Mouse (Mus musculus) midbrain, embryonic 16.5 days (tissue): ENCODE data around the gene Ccdc137. TPM values are rescaled to one million over a fixed set of nuclear protein-coding genes. Genes with fewer than 3 reads are reported as not detected.
A peak's percentile ranks its signal among the peaks of the same experiment; 100 is the strongest.

Experiments
- ATAC-seq: fragments of 200-750 bp; cut with Nextera tagmentation; 2 replicates; pipeline ENCODE4 v1.8.0; 2017; ENCODE audit warnings: moderate TSS enrichment
- H3K27ac ChIP-seq: fragments of 300-500 bp; sonication (generic); 2 replicates; pipeline ENCODE4 v1.5.1; 2014; ENCODE audit warnings: mild to moderate bottlenecking, low read length, mixed read lengths
- H3K27me3 ChIP-seq: fragments of 300-500 bp; sonication (generic); 2 replicates; pipeline ENCODE4 v1.6.1; 2014; ENCODE audit warnings: low read depth, low read length, mixed read lengths; ENCODE audit not compliant: control insufficient read depth, insufficient read depth
- H3K36me3 ChIP-seq: fragments of 300-500 bp; sonication (generic); 2 replicates; pipeline ENCODE4 v1.6.1; 2014; ENCODE audit warnings: mild to moderate bottlenecking, low read length, moderate library complexity, mixed read lengths; ENCODE audit not compliant: control insufficient read depth, insufficient read depth
- H3K4me1 ChIP-seq: fragments of 300-500 bp; sonication (generic); 2 replicates; pipeline ENCODE4 v1.6.1; 2014; ENCODE audit warnings: mild to moderate bottlenecking, low read length, mixed read lengths; ENCODE audit not compliant: control insufficient read depth, insufficient read depth
- H3K4me2 ChIP-seq: fragments of 300-500 bp; sonication (generic); 2 replicates; pipeline ENCODE4 v1.6.1; 2014; ENCODE audit warnings: mild to moderate bottlenecking, low read length, mixed read lengths
- H3K4me3 ChIP-seq: fragments of 300-500 bp; sonication (generic); 2 replicates; pipeline ENCODE4 v1.5.1; 2014; ENCODE audit warnings: low read depth, mild to moderate bottlenecking, low read length, moderate library complexity, mixed read lengths
- H3K9ac ChIP-seq: fragments of 300-500 bp; sonication (generic); 2 replicates; pipeline ENCODE4 v1.6.1; 2014; ENCODE audit warnings: low read depth, low read length, mixed read lengths
- H3K9me3 ChIP-seq: fragments of 300-500 bp; sonication (generic); replicated peaks from 2 replicates; pipeline ENCODE4 v1.6.1; 2014; ENCODE audit warnings: mild to moderate bottlenecking, low read length, mixed read lengths; ENCODE audit not compliant: control insufficient read depth, poor library complexity, severe bottlenecking
- WGBS: fragments of 180-500 bp; shearing (Covaris S2); extraction: QIAGEN DNeasy Blood & Tissue Kit; methylation state at CpG from one replicate; pipeline ENCODE4 v1.1.7; 2014; 5-methylcytosine and 5-hydroxymethylcytosine counted together
- polyA plus RNA-seq: library from polyadenylated mRNA; unstranded; fragments of >200 nt; fragmentation: Nextera tagmentation; extraction: Ambion mirVana; gene quantifications from 2 replicates; pipeline ENCODE4 v1.2.1, GENCODE M21; 2015

The Ccdc137 gene
- polyA plus RNA-seq, 1 experiment from 2014 or later: 25.4 TPM

DNA sequence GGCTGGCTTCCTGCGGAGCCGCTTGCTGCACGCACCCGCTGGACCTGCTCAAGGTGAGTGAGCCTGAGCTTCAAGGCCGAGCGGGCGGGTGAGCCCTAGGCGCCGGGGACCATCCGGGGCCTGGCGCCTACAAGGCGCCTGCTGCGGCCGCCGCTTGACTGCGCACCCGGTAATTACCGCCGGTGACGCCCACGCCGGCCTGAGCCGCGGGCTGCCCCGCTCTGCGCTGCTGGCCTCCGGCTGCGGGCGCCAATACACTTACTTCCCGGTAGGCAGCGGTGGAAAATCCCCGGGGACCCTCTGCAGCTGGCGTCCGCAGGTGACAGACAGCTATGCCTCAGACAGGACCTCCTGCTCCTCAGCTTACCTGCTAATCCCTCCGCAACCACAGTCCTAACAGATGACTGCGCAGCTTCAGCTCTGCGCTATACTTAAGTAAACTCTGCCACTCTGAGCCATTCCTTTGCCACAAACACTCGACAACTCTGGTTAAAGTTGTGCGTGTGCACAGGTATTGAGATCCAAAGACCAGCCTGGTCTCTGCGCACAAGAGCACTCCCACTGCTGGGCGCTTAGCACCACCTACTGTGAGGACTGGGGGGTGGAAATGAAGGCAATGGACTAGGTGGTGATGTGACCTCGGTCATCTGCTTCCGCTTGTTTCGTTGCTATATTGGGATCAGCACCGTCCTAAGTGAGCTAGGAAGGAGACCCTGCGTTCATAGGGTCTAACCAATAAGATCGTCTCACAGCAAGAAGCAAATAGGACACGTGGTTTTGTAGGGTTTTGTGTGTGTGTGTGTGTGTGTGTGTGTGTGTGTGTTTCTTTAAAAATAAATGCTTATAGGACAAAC lies 34.3 kb downstream of the Ccdc137 start:
- H3K27ac ChIP-seq: peak overlapping the region; percentile 74
- H3K9me3 ChIP-seq: no peaks in the 10 kb centered on the region
- H3K4me1 ChIP-seq: peaks cover 29% of the 10 kb centered on the region
- peaks cover 23% of the 10 kb centered on the region for H3K36me3 ChIP-seq
- H3K4me2 ChIP-seq: peak overlapping the region; percentile 96
- peak overlapping the region; percentile 91 for H3K4me3 ChIP-seq
- H3K9ac ChIP-seq: peak overlapping the region; percentile 84
- ATAC-seq: peak; percentile 59
- no peaks in the 10 kb centered on the region for H3K27me3 ChIP-seq
- WGBS: under 1% methylated on average over 44 of the region's 48 CpGs

DNA sequence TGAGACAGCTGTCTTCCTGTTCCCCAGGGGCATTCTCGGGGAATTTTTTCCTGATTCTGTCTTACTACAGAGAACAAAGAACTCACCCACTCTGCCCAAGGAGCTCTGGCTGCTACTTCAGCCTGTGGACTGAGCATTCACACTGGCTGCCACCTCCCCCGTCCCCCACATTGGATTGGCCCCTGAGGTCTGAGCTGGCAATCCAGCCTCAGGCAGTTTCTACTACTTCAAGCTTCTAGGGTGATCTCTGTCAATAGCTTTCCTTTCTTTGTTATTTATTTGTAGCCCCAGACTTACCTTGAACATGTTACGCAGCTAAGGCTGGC lies 34.9 kb downstream of the Ccdc137 start:
- no peaks in the 10 kb centered on the region for H3K9me3 ChIP-seq
- peaks cover 20% of the 10 kb centered on the region for H3K36me3 ChIP-seq
- ATAC-seq: no peak
- H3K27ac ChIP-seq: peak overlapping the region; percentile 54; the same call in 1 of the 2 replicates
- H3K4me1 ChIP-seq: peaks cover 29% of the 10 kb centered on the region
- no peaks in the 10 kb centered on the region for H3K27me3 ChIP-seq
- peak overlapping the region; percentile 96 for H3K4me2 ChIP-seq
- 26% methylated on average over 3 of the region's 3 CpGs for WGBS
- H3K4me3 ChIP-seq: peak overlapping the region; percentile 91
- H3K9ac ChIP-seq: peak overlapping the region; percentile 55

DNA sequence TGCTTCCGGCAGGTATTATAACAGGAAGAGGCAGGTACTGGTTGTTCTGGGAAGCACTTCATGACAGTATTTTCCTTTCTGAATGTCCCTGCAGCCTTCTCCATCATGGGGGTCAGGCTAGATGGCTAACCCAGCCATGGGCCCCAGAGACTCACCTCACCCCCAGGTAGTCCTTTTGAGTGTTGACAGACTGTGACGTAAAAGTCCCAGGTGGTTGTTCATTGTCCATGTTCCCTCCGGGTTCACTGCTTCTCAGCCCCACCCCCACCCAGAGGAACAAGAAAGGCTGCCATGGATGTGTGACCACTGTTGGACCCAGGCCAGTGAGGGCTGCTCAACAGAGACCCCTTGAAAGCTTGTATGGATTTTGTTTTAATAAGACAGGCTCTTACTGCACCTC lies 35.4 kb downstream of the Ccdc137 start:
- Histone ChIP-seq H3K27me3 (no peaks in the 10 kb centered on the region), H3K9me3 (no peaks in the 10 kb centered on the region), H3K4me2 (peak overlapping the region; percentile 96), H3K4me1 (peaks cover 29% of the 10 kb centered on the region), H3K36me3 (peaks cover 16% of the 10 kb centered on the region), H3K27ac (no peak overlapping the region), H3K4me3 (peak overlapping the region; percentile 91), H3K9ac (peak overlapping the region; percentile 55; the same call in 1 of the 2 replicates)
- 50% methylated on average over 3 of the region's 3 CpGs for WGBS
- no peak for ATAC-seq

DNA sequence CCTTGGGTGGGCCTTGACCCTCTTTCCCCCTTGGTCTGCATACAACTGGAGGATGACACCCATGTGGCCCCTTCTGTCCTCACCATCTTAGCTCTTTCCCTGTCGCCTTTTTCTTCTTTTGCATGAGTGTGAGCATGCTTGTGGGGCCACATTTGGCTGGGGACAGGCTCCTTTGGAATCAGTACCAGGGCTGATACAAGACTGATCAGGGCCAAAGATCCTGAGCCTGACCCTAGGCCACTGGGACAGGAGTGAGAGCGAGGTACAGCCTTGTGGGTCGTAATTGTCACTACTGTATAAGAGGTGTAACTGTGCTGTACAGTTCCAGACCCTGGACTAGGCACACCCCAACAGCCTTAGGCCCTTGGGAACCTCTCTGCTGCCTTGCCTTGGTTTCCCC lies 36.0 kb downstream of the Ccdc137 start:
- WGBS: 86% methylated on average over 3 of the region's 3 CpGs
- no peak overlapping the region for H3K27ac ChIP-seq
- ATAC-seq: no peak

DNA sequence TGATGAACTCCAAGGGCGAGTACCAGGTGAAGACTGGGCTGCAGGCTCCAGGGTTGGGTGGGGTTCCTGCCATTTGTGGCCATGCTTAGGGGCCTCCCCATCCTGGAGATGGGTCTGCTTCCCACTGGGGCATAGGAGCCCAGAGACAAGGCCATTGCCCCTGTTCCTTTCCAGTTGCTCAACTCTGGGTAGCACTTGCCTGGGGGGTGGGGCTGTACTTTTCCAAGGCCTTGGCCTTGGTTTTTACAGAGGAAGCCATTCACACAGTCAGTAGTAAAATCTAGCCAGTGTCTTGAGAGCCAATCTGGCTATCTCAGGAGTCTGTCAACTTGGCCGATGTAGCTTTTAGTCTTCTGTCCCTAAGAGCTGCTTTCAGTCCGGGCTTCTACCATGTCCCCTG lies 39.5 kb downstream of the Ccdc137 start:
- H3K36me3 ChIP-seq: peaks cover 20% of the 10 kb centered on the region
- H3K4me1 ChIP-seq: peaks cover 15% of the 10 kb centered on the region
- no peak overlapping the region for H3K27ac ChIP-seq
- H3K9ac ChIP-seq: no peak overlapping the region
- no peak overlapping the region for H3K4me2 ChIP-seq
- no peaks in the 10 kb centered on the region for H3K9me3 ChIP-seq
- 95% methylated on average over 3 of the region's 3 CpGs for WGBS
- no peak overlapping the region for H3K4me3 ChIP-seq
- H3K27me3 ChIP-seq: no peaks in the 10 kb centered on the region
- ATAC-seq: no peak

More for the DNA sequence above, 36.0 kb downstream of the Ccdc137 start:
- Histone ChIP-seq H3K36me3 (peaks cover 20% of the 10 kb centered on the region), H3K9ac (no peak overlapping the region), H3K4me1 (peaks cover 29% of the 10 kb centered on the region), H3K9me3 (no peaks in the 10 kb centered on the region), H3K4me3 (no peak overlapping the region), H3K4me2 (no peak overlapping the region), H3K27me3 (no peaks in the 10 kb centered on the region)

DNA sequence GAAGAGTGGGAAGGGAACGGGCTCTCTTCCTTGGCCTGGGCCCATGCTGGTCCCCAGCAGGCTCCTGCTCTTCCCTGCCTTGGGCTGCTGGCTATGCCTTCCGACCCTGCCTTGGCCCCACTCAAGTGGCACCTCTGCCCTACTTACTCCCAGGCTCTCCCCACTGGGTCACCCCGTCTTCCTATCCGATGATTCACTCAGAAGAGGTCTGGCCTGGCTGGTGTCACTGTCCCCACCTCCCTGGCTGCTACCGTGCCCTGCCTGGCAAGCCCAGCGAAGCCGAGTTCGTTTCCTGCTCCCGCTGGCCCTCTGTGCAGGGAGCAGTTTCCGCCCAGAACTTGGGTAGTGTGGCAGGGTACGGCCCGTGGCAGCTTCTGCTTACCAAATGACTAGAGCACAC lies 40.3 kb downstream of the Ccdc137 start:
- no peak for ATAC-seq
- 95% methylated on average over 12 of the region's 12 CpGs for WGBS
- H3K9me3 ChIP-seq: no peaks in the 10 kb centered on the region
- no peaks in the 10 kb centered on the region for H3K27me3 ChIP-seq
- H3K4me1 ChIP-seq: peaks cover 7% of the 10 kb centered on the region
- H3K4me2 ChIP-seq: no peak overlapping the region
- H3K36me3 ChIP-seq: peaks cover 20% of the 10 kb centered on the region
- H3K9ac ChIP-seq: no peak overlapping the region
- no peak overlapping the region for H3K4me3 ChIP-seq
- H3K27ac ChIP-seq: no peak overlapping the region

DNA sequence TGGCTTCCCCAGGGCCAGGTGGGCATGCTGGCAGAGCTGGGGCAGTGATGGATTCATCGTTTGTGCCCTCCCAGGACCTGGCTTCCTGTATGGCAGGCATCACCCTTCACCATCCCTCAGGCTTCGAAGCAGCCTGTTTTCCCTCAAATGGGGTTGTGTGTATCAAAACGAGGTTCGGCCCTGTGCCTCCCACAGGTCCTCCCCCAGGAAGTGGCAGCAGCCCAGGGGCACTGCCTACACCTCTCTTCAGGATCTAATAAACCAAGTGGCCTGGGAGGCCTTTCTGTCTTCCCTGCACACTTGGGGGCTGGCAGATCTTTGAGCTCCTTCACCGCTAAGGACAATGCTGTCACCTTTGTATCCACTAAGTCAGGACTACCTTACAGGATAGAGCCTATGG lies 41.0 kb downstream of the Ccdc137 start:
- WGBS: 93% methylated on average over 5 of the region's 5 CpGs
- no peak for ATAC-seq
- H3K27ac ChIP-seq: no peak overlapping the region
- no peak overlapping the region for H3K4me2 ChIP-seq
- no peak overlapping the region for H3K9ac ChIP-seq
- H3K4me1 ChIP-seq: peaks cover under 1% of the 10 kb centered on the region; the same call in 1 of the 2 replicates
- no peaks in the 10 kb centered on the region for H3K9me3 ChIP-seq
- H3K4me3 ChIP-seq: no peak overlapping the region
- no peaks in the 10 kb centered on the region for H3K27me3 ChIP-seq
- H3K36me3 ChIP-seq: peaks cover 20% of the 10 kb centered on the region

DNA sequence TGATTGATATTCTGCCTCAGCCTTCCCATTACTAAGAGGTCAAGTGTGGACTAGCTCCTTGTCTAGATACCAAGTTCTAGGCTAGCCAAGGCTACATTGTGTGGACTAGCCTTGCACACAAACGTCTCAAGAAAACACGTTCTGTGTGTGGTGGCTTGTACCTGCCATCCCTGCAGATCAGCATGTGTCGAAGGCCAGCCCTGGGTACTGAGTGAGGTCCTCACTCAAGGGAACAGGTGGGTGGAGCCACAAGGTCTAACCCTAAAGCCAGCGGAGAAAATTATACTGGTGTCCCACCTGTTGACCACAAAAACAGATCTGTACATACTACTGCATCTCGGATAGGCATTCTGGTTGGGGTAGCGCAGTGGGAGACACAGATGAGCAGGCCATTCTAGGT lies 42.0 kb downstream of the Ccdc137 start:
- H3K27ac ChIP-seq: no peak overlapping the region
- 86% methylated on average over 6 of the region's 6 CpGs for WGBS
- no peaks in the 10 kb centered on the region for H3K27me3 ChIP-seq
- no peak overlapping the region for H3K9ac ChIP-seq
- no peak overlapping the region for H3K4me2 ChIP-seq
- H3K4me1 ChIP-seq: no peaks in the 10 kb centered on the region
- H3K36me3 ChIP-seq: peaks cover 19% of the 10 kb centered on the region
- H3K9me3 ChIP-seq: no peaks in the 10 kb centered on the region
- ATAC-seq: no peak
- no peak overlapping the region for H3K4me3 ChIP-seq

DNA sequence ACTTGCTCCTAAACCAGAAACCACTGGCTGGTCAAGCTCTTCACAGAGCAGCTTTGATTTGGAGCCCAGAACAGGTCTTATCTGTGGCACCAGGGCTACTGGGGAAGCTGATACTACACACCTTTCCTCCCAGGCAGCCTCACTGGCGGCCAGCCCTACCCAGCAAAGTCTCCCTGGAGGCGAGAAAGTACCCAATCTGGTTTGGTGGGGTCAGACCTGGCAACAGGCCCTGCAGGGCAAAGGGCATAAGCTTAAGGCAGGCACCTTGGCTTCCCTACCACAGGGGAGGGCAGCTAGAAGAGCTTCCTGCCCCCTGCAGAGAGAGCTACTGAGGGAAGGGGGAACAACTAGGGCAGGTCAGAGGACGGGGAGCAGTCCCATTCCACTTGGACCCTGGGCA lies 42.4 kb downstream of the Ccdc137 start:
- Histone ChIP-seq H3K27me3 (no peaks in the 10 kb centered on the region), H3K36me3 (peaks cover 15% of the 10 kb centered on the region), H3K4me3 (no peak overlapping the region; the same call in 1 of the 2 replicates), H3K4me1 (no peaks in the 10 kb centered on the region), H3K27ac (no peak overlapping the region), H3K9me3 (no peaks in the 10 kb centered on the region), H3K4me2 (no peak overlapping the region), H3K9ac (no peak overlapping the region)
- no peak for ATAC-seq
- WGBS: 32% methylated on average over 3 of the region's 3 CpGs
